Mouse (Mus musculus): ENCODE measurements around the gene Thap2. TPM values are rescaled to one million over a fixed set of nuclear protein-coding genes. Genes with fewer than 3 reads are reported as not detected.

Gene Thap2
- 16.2 and 17.4 TPM in 2 replicates for polyA plus RNA-seq (2015; fragmentation: Nextera tagmentation; extraction: Ambion mirVana)

DNA sequence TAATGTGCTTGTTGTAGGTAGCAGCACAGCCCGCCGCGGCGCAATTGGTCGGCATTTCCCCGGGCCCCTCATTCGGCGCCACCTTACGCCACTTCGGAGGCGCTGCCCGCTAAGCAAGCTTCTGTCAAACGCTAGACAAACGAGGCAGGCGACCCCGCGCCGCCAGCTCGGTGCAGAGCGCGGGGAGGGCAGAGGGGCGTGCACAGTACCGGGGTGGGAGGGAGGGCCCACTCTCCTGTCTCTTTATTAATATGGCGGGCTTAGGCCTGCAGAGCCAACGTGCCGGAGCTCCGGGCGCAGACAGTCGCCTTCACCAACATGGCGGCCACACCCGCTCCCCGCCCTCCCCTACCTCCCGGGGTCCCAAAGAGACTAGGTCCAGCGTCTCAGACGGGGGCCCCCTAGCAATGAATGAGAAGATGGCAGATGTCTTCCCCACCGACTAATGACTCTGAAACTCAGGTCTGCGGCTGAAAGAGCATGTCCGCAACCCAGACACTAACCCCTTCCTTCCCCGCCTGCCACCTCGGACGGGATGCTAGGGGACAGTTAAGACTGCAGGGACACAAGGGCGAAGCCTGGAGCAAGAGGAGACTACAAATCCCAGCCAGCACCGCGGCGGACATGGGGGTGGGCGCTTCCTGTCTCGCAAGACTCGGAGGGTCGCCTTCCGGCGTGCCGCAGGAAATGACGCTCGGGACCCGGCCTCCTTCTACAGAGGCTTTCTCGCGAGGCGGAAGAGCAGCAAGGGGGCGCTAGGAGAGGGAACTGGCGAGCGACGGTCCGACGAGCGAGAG lies at the start of gene Thap2, which contains the start of gene Zfc3h1:
TSS of gene Thap2 (minus strand) at position 223 of the 797 bp plus-strand sequence.
TSS of gene Zfc3h1 (plus strand) at position 739 of the 797 bp plus-strand sequence.
- WGBS, result under 1% methylated on average over 62 of the region's 65 CpGs
- TF ChIP-seq CTCF (IDR thresholded peaks at IDR 0.05) (peak; percentile 83), EP300 (IDR thresholded peaks at IDR 0.05) (peak; percentile 64; the same call in 1 of the 2 replicates)
- H3K36me3 ChIP-seq (ENCODE audit: insufficient read depth, low read length), result no peaks in the 10 kb centered on the region
- no peaks in the 10 kb centered on the region for H3K27me3 ChIP-seq (replicated peaks; ENCODE audit: insufficient read depth, low read length)
- H3K4me2 ChIP-seq (replicated peaks; ENCODE audit: low read depth, low read length), result peak within 1 kb of the TSS; percentile 57
- no peaks in the 10 kb centered on the region for H3K9me3 ChIP-seq (ENCODE audit: low read length)
- H3K27ac ChIP-seq (ENCODE audit: low read length), result peak within 1 kb of the TSS; percentile 99
- no peaks in the 10 kb centered on the region for H3K4me1 ChIP-seq (ENCODE audit: insufficient read depth, low read depth, low read length)
- peak within 1 kb of the TSS; percentile 92 for H3K4me3 ChIP-seq (ENCODE audit: low read depth, low read length)
- DNase-seq (ENCODE audit: low spot score) (peak; percentile 99), ATAC-seq (peak; percentile 97)
- peak within 1 kb of the TSS; percentile 90 for H3K9ac ChIP-seq (replicated peaks; ENCODE audit: low read depth)

- Histone ChIP-seq H3K4me1 (ENCODE audit: insufficient read depth, low read depth, low read length) (no peaks in the 10 kb centered on the region), H3K9me3 (ENCODE audit: low read length) (no peaks in the 10 kb centered on the region), H3K36me3 (ENCODE audit: insufficient read depth, low read length) (peaks cover 46% of the 10 kb centered on the region), H3K27ac (ENCODE audit: low read length) (no peak overlapping the region), H3K27me3 (replicated peaks; ENCODE audit: insufficient read depth, low read length) (no peaks in the 10 kb centered on the region), H3K9ac (replicated peaks; ENCODE audit: low read depth) (no peak overlapping the region), H3K4me3 (ENCODE audit: low read depth, low read length) (no peak overlapping the region), H3K4me2 (replicated peaks; ENCODE audit: low read depth, low read length) (no peak overlapping the region)
- TF ChIP-seq EP300 (IDR thresholded peaks at IDR 0.05) (no peak), CTCF (IDR thresholded peaks at IDR 0.05) (no peak)
- no peak for ATAC-seq
- no peak for DNase-seq (ENCODE audit: low spot score)
- WGBS, result 81% methylated on average over 2 of the region's 2 CpGs
Measured at GRCm38 (mm10) chr10:115425351-115425750, 41.1 kb upstream of the Thap2 start.

DNA sequence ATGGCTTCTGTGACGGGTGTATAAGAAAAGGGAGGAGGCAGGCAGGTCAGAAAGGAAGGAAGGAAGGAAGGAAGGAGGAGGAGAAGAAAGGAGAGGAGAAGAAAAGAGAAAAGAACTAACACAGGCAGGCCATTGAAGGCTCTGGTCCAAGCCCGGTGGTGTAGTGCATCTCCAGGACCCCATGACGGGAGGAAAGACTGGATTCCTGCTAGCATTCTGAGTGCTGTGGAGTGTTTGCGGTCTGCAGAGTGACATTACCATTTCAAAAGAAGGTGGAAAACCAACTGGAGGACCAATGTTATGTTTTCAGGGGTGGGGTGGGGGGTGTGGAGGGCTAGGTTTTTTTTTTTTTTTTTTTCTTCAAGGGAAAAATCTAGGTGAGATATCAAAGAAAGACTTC lies 37.7 kb upstream of the Thap2 start:
- TF ChIP-seq EP300 (IDR thresholded peaks at IDR 0.05) (no peak), CTCF (IDR thresholded peaks at IDR 0.05) (no peak)
- 59% methylated on average over 4 of the region's 4 CpGs for WGBS
- no peak for ATAC-seq

GRCm38 (mm10) chr10:115414056-115414455 lies 29.8 kb upstream of the Thap2 start:
- Histone ChIP-seq H3K4me1 (ENCODE audit: insufficient read depth, low read depth, low read length) (no peaks in the 10 kb centered on the region), H3K27ac (ENCODE audit: low read length) (no peak overlapping the region), H3K36me3 (ENCODE audit: insufficient read depth, low read length) (peaks cover 37% of the 10 kb centered on the region), H3K4me2 (replicated peaks; ENCODE audit: low read depth, low read length) (no peak overlapping the region), H3K9me3 (ENCODE audit: low read length) (no peaks in the 10 kb centered on the region), H3K27me3 (replicated peaks; ENCODE audit: insufficient read depth, low read length) (no peaks in the 10 kb centered on the region), H3K4me3 (ENCODE audit: low read depth, low read length) (no peak overlapping the region), H3K9ac (replicated peaks; ENCODE audit: low read depth) (no peak overlapping the region)
- WGBS, result 65% methylated on average over 3 of the region's 3 CpGs
- DNase-seq (ENCODE audit: low spot score), result no peak
- TF ChIP-seq EP300 (IDR thresholded peaks at IDR 0.05) (no peak), CTCF (IDR thresholded peaks at IDR 0.05) (no peak)
- ATAC-seq, result no peak

More for the DNA sequence above, 37.7 kb upstream of the Thap2 start:
- Histone ChIP-seq H3K27me3 (replicated peaks; ENCODE audit: insufficient read depth, low read length) (no peaks in the 10 kb centered on the region), H3K4me1 (ENCODE audit: insufficient read depth, low read depth, low read length) (no peaks in the 10 kb centered on the region), H3K36me3 (ENCODE audit: insufficient read depth, low read length) (peaks cover 32% of the 10 kb centered on the region), H3K9me3 (ENCODE audit: low read length) (no peaks in the 10 kb centered on the region), H3K9ac (replicated peaks; ENCODE audit: low read depth) (no peak overlapping the region), H3K4me2 (replicated peaks; ENCODE audit: low read depth, low read length) (no peak overlapping the region), H3K4me3 (ENCODE audit: low read depth, low read length) (no peak overlapping the region), H3K27ac (ENCODE audit: low read length) (no peak overlapping the region)
- no peak for DNase-seq (ENCODE audit: low spot score)

DNA sequence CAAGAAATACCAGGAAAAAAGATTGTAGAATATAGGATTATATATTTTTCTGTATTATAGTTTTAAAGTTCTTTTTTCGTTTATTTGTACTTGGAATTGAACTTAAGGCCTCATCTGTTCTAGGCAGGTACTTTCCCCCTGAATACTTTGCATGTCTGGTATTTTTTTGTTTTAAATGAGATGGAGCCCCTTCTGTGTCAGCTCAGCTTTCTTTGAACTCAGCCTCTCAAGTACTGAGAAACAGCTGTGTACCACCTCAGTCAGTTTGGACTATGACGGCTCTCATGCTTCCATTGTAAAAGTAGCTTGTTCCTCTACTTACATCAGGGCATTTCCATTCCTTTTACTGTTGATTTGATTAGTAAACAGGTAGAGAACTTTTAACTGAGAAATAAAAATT lies 29.3 kb upstream of the Thap2 start:
- Histone ChIP-seq H3K9ac (replicated peaks; ENCODE audit: low read depth) (no peak overlapping the region), H3K9me3 (ENCODE audit: low read length) (no peaks in the 10 kb centered on the region), H3K36me3 (ENCODE audit: insufficient read depth, low read length) (peaks cover 41% of the 10 kb centered on the region), H3K27me3 (replicated peaks; ENCODE audit: insufficient read depth, low read length) (no peaks in the 10 kb centered on the region), H3K27ac (ENCODE audit: low read length) (no peak overlapping the region), H3K4me2 (replicated peaks; ENCODE audit: low read depth, low read length) (no peak overlapping the region), H3K4me1 (ENCODE audit: insufficient read depth, low read depth, low read length) (no peaks in the 10 kb centered on the region), H3K4me3 (ENCODE audit: low read depth, low read length) (no peak overlapping the region)
- ATAC-seq (no peak), DNase-seq (ENCODE audit: low spot score) (no peak)
- WGBS, result 78% methylated on average over 2 of the region's 2 CpGs
- TF ChIP-seq CTCF (IDR thresholded peaks at IDR 0.05) (no peak), EP300 (IDR thresholded peaks at IDR 0.05) (no peak)

- Histone ChIP-seq H3K4me1 (ENCODE audit: insufficient read depth, low read depth, low read length) (no peaks in the 10 kb centered on the region), H3K9ac (replicated peaks; ENCODE audit: low read depth) (no peak overlapping the region), H3K36me3 (ENCODE audit: insufficient read depth, low read length) (peaks cover 27% of the 10 kb centered on the region), H3K4me3 (ENCODE audit: low read depth, low read length) (no peak overlapping the region), H3K4me2 (replicated peaks; ENCODE audit: low read depth, low read length) (no peak overlapping the region), H3K27ac (ENCODE audit: low read length) (no peak overlapping the region), H3K27me3 (replicated peaks; ENCODE audit: insufficient read depth, low read length) (no peaks in the 10 kb centered on the region), H3K9me3 (ENCODE audit: low read length) (no peaks in the 10 kb centered on the region)
- WGBS, result 59% methylated on average over 6 of the region's 6 CpGs
- TF ChIP-seq EP300 (IDR thresholded peaks at IDR 0.05) (no peak), CTCF (IDR thresholded peaks at IDR 0.05) (peak; percentile 73)
- DNase-seq (ENCODE audit: low spot score) (peak; percentile 75), ATAC-seq (no peak)
Measured at GRCm38 (mm10) chr10:115406393-115406792, 22.1 kb upstream of the Thap2 start.

Data from lung, postnatal 0 days (tissue).